ENCODE assay signal across 8 mouse cellular contexts in genomic region chr12:75595291-75596153, GRCm38 (mm10). TPM values are rescaled to one million over a fixed set of nuclear protein-coding genes. Genes with fewer than 3 reads are reported as not detected.
DNase-seq lines count a peak whose midpoint lies in the region; ATAC-seq and TF ChIP-seq lines count a peak whose summit lies in the region.

No protein-coding gene starts in this region.

- H3K36me3 ChIP-seq in forebrain, embryonic 15.5 days, result peaks cover 18% of the 10 kb centered on the region
- peaks cover 19% of the 10 kb centered on the region for H3K36me3 ChIP-seq in kidney, embryonic 14.5 days (ENCODE audit: control insufficient read depth, insufficient read depth, low read length)
- peaks cover 7% of the 10 kb centered on the region; the same call in 1 of the 2 replicates for H3K36me3 ChIP-seq in liver, embryonic 16.5 days (ENCODE audit: control insufficient read depth, insufficient read depth)
- peaks cover 18% of the 10 kb centered on the region for H3K36me3 ChIP-seq in neural tube, embryonic 12.5 days

- H3K4me3 ChIP-seq in left cerebral cortex, adult 2 months, result peak overlapping the region; percentile 89
- H3K4me3 ChIP-seq in forebrain, embryonic 15.5 days, result peak overlapping the region; percentile 100
- peak overlapping the region; percentile 99 for H3K4me3 ChIP-seq in kidney, embryonic 14.5 days (ENCODE audit: low read length)
- H3K4me3 ChIP-seq in liver, embryonic 16.5 days (ENCODE audit: low read depth, low read length), result peak overlapping the region; percentile 100
- peak overlapping the region; percentile 87 for H3K4me3 ChIP-seq in neural tube, embryonic 12.5 days

- peak overlapping the region; percentile 99 for H3K9ac ChIP-seq in forebrain, embryonic 15.5 days (replicated peaks)
- H3K9ac ChIP-seq in kidney, embryonic 14.5 days (ENCODE audit: low read depth, low read length), result peak overlapping the region; percentile 98
- peak overlapping the region; percentile 97 for H3K9ac ChIP-seq in liver, embryonic 16.5 days (ENCODE audit: low read depth, low read length)
- peak overlapping the region; percentile 93 for H3K9ac ChIP-seq in neural tube, embryonic 12.5 days

- DNase-seq in left cerebral cortex, adult 2 months (ENCODE audit: extremely low spot score in 1 of 2, low spot score in 2 of 2), result peak; percentile 38 to 47
- no peak for DNase-seq in left cerebral cortex, adult 11 months (ENCODE audit: low spot score)
- peak; percentile 32 for DNase-seq in c-Kit-positive CD71-positive TER-119-positive erythroid progenitor cells, embryonic 14.5 days (ENCODE audit: low spot score)
- DNase-seq in thymus, adult 18-20 months, result peak; percentile 30 to 33

- no peaks in the 10 kb centered on the region for H3K9me3 ChIP-seq in forebrain, embryonic 15.5 days
- H3K9me3 ChIP-seq in kidney, embryonic 14.5 days (ENCODE audit: control insufficient read depth, low read length), result no peaks in the 10 kb centered on the region
- H3K9me3 ChIP-seq in liver, embryonic 16.5 days (replicated peaks; ENCODE audit: control insufficient read depth, low read length), result no peaks in the 10 kb centered on the region
- no peaks in the 10 kb centered on the region for H3K9me3 ChIP-seq in neural tube, embryonic 12.5 days

- peak overlapping the region; percentile 75 for H3K4me2 ChIP-seq in forebrain, embryonic 15.5 days (replicated peaks)
- peak overlapping the region; percentile 88 for H3K4me2 ChIP-seq in kidney, embryonic 14.5 days (replicated peaks; ENCODE audit: low read depth, low read length)
- H3K4me2 ChIP-seq in liver, embryonic 16.5 days (ENCODE audit: low read depth, low read length), result peak overlapping the region; percentile 91
- H3K4me2 ChIP-seq in neural tube, embryonic 12.5 days (replicated peaks), result peak overlapping the region; percentile 87

- H3K4me1 ChIP-seq in forebrain, embryonic 15.5 days, result peaks cover 26% of the 10 kb centered on the region
- H3K4me1 ChIP-seq in kidney, embryonic 14.5 days (ENCODE audit: control insufficient read depth, insufficient read depth, low read length), result peaks cover 11% of the 10 kb centered on the region
- H3K4me1 ChIP-seq in liver, embryonic 16.5 days (ENCODE audit: control insufficient read depth, low read depth, low read length), result peaks cover 12% of the 10 kb centered on the region
- H3K4me1 ChIP-seq in neural tube, embryonic 12.5 days, result peaks cover 16% of the 10 kb centered on the region

- H3K27me3 ChIP-seq in forebrain, embryonic 15.5 days, result no peaks in the 10 kb centered on the region
- H3K27me3 ChIP-seq in kidney, embryonic 14.5 days (ENCODE audit: control insufficient read depth, insufficient read depth, low read length), result no peaks in the 10 kb centered on the region
- H3K27me3 ChIP-seq in liver, embryonic 16.5 days (ENCODE audit: control insufficient read depth, insufficient read depth, low read depth, low read length), result no peaks in the 10 kb centered on the region
- no peaks in the 10 kb centered on the region for H3K27me3 ChIP-seq in neural tube, embryonic 12.5 days (replicated peaks)

- no peak for TF ChIP-seq CTCF in left cerebral cortex, adult 2 months (IDR thresholded peaks at IDR 0.05)

- intact Hi-C loops in left cerebral cortex, adult 2 months (cut with DNase I), result loop anchor here (1.0 to 5.0 kb wide), 4 partner anchors 52 to 142 kb away; partner anchors contain the start of genes Sgpp1 and Wdr89

- peak; percentile 21 for ATAC-seq in forebrain, embryonic 15.5 days (replicated peaks)
- ATAC-seq in kidney, embryonic 14.5 days (ENCODE audit: low FRiP score, low TSS enrichment), result peak; percentile 5; the same call in 1 of the 2 replicates
- peak; percentile 17 for ATAC-seq in liver, embryonic 16.5 days (ENCODE audit: low read depth)
- peak; percentile 59 for ATAC-seq in neural tube, embryonic 12.5 days (ENCODE audit: low FRiP score, low read depth)

- WGBS in forebrain, embryonic 15.5 days, result 1% methylated on average over 73 of the region's 97 CpGs
- WGBS in kidney, embryonic 14.5 days, result under 1% methylated on average over 70 of the region's 97 CpGs
- under 1% methylated on average over 66 of the region's 97 CpGs for WGBS in liver, embryonic 16.5 days (ENCODE audit: insufficient replicate concordance)
- under 1% methylated on average over 87 of the region's 97 CpGs for WGBS in neural tube, embryonic 12.5 days

- peak overlapping the region; percentile 99 for H3K27ac ChIP-seq in left cerebral cortex, adult 2 months
- peak overlapping the region; percentile 99 for H3K27ac ChIP-seq in forebrain, embryonic 15.5 days (replicated peaks)
- peak overlapping the region; percentile 93 for H3K27ac ChIP-seq in kidney, embryonic 14.5 days (ENCODE audit: low read depth, low read length)
- peak overlapping the region; percentile 93 for H3K27ac ChIP-seq in liver, embryonic 16.5 days (ENCODE audit: low read length)
- H3K27ac ChIP-seq in neural tube, embryonic 12.5 days, result peak overlapping the region; percentile 95

RNA-seq across cellular contexts. Expression of gene Ppp2r5e, which starts 0.5 kb away (rescaled TPM):
- total RNA-seq in left cerebral cortex, adult 2 months (2021), result 10 to 100 TPM; 81.7 to 84.9 TPM
- 22.9 and 26.8 TPM in 2 replicates for polyA plus RNA-seq in forebrain, embryonic 15.5 days (2015; fragmentation: Nextera tagmentation; extraction: Ambion mirVana)
- polyA plus RNA-seq in kidney, embryonic 14.5 days (2014; fragmentation: Nextera tagmentation; extraction: Ambion mirVana), result 16.3 and 18.4 TPM in 2 replicates
- 3.3 and 3.8 TPM in 2 replicates for polyA plus RNA-seq in liver, embryonic 16.5 days (2015; fragmentation: Nextera tagmentation; extraction: Ambion mirVana)
- polyA plus RNA-seq in neural tube, embryonic 12.5 days (2016; fragmentation: Nextera tagmentation; extraction: Ambion mirVana), result 21.3 and 23.6 TPM in 2 replicates

Comparison
In these comparisons a context has a peak if more than half of its experiments do, and no peak if none do; other contexts are left out.
1. ATAC-seq: peak in every context shown above with its lines; median percentile 59 in neural tube, embryonic 12.5 days; 21 in forebrain, embryonic 15.5 days; 17 in liver, embryonic 16.5 days; 5 in kidney, embryonic 14.5 days.